Mouse (Mus musculus) C2C12 (cell line): Measurements from ENCODE around the gene Cd27.

Experiments
- CEBPB ChIP-seq: IDR thresholded peaks from one replicate; pipeline ENCODE4 v1.6.1; 2011; ENCODE audit warnings: low read depth, mild to moderate bottlenecking, control low read depth, moderate library complexity
- CTCF ChIP-seq: IDR thresholded peaks from one replicate; pipeline ENCODE4 v1.5.1; 2011; ENCODE audit not compliant: control insufficient read depth, insufficient read depth, insufficient read length
- MAX ChIP-seq: IDR thresholded peaks from one replicate; pipeline ENCODE4 v1.6.1; 2011; ENCODE audit warnings: mild to moderate bottlenecking, control low read depth
- MYOG ChIP-seq: IDR thresholded peaks from one replicate; pipeline ENCODE4 v1.6.1; 2011; ENCODE audit not compliant: control insufficient read depth, insufficient read length; ENCODE audit errors: extremely low read depth

GRCm38 (mm10) chr6:125232516-125232915 is 4.3 kb downstream of the Cd27 start:
- no peak for TF ChIP-seq CTCF
- no peak for TF ChIP-seq CEBPB
- TF ChIP-seq MYOG: no peak
- no peak for TF ChIP-seq MAX
